Mouse (Mus musculus) fibroblast of lung, adult 2 months (primary cell): ENCODE measurements around the gene Ergic3.

Experiments
- DNase-seq: peaks from one replicate; pipeline ENCODE4 v3.0.0-alpha.2; 2011; ENCODE audit warnings: low read depth

Gene Ergic3

DNA sequence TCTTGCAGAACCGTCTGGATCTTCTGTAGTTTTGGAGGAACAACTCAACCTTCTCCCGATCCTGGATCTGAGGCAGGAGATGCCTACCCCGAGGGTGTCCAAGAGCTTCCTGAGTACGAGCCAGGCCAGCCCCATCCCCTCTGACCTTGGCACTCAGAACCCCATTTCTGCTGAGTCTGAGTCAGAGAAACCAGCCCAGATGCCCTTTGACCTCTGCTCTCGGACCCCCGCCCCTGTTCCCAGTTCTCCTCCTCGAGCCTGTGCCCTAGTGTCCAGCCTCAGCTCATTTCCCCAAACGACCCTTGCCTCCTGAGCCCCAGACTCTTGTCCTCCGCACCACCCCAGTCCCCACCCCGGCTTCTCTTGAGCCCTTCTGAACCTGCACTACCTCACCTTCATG is 58.3 kb downstream of the Ergic3 start:
- no peak for DNase-seq
